In genomic region chr19:43495846-43496245, GRCm38 (mm10) we compare ENCODE assay signal across 8 mouse cellular contexts. TPM values are rescaled to one million over a fixed set of nuclear protein-coding genes. Genes with fewer than 3 reads are reported as not detected.
DNase-seq lines count a peak whose midpoint lies in the region; ATAC-seq and TF ChIP-seq lines count a peak whose summit lies in the region.

No protein-coding gene starts in this region.

- 0 out of 2 replicates have a peak, but pooled peaks cover 4% of the 10 kb centered on the region for H3K27me3 ChIP-seq in heart, postnatal 0 days (ENCODE audit: control insufficient read depth, insufficient read depth, low read length)
- no peaks in the 10 kb centered on the region for H3K27me3 ChIP-seq in lung, embryonic 14.5 days (ENCODE audit: insufficient read depth, low read length)

- peaks cover 25% of the 10 kb centered on the region for H3K36me3 ChIP-seq in heart, postnatal 0 days (replicated peaks; ENCODE audit: control insufficient read depth, insufficient read depth, low read length)
- H3K36me3 ChIP-seq in lung, embryonic 14.5 days (ENCODE audit: insufficient read depth), result peaks cover 8% of the 10 kb centered on the region; the same call in 1 of the 2 replicates

- DNase-seq in adrenal gland, adult (ENCODE audit: inconsistent age in 2 of 2, low spot score in 1 of 2), result peak; percentile 42 to 88
- no peak for DNase-seq in adrenal gland, postnatal 4 days (ENCODE audit: low spot score in 2 of 2)
- peak; percentile 92 for DNase-seq in NIH3T3 (ENCODE audit: low read depth)
- peak; percentile 71 for DNase-seq in embryo, embryonic 9.5 days (ENCODE audit: extremely low spot score)
- DNase-seq in heart, postnatal 0 days (ENCODE audit: low spot score), result peak; percentile 62
- peak; percentile 34 to 60 for DNase-seq in layer of hippocampus, adult 2 months (ENCODE audit: low spot score in 2 of 2)
- peak; percentile 90 for DNase-seq in lung, embryonic 14.5 days
- peak; percentile 44 for DNase-seq in retina, postnatal 7 days (ENCODE audit: low read depth, low spot score)

- no peaks in the 10 kb centered on the region for H3K4me1 ChIP-seq in heart, postnatal 0 days (ENCODE audit: control insufficient read depth, insufficient read depth)
- no peaks in the 10 kb centered on the region for H3K4me1 ChIP-seq in lung, embryonic 14.5 days (ENCODE audit: insufficient read depth)

- no peak for TF ChIP-seq EP300 in heart, postnatal 0 days (IDR thresholded peaks at IDR 0.05; ENCODE audit: low read depth)

- H3K4me2 ChIP-seq in heart, postnatal 0 days (ENCODE audit: low read depth, low read length), result no peak overlapping the region
- no peak overlapping the region for H3K4me2 ChIP-seq in lung, embryonic 14.5 days

- H3K27ac ChIP-seq in heart, postnatal 0 days (ENCODE audit: low read depth), result no peak overlapping the region
- H3K27ac ChIP-seq in layer of hippocampus, adult 2 months, result no peak overlapping the region
- no peak overlapping the region for H3K27ac ChIP-seq in lung, embryonic 14.5 days (ENCODE audit: low read depth)

- peak; percentile 86 for TF ChIP-seq CTCF in heart, postnatal 0 days (IDR thresholded peaks at IDR 0.05; ENCODE audit: low read depth)
- peak; percentile 96 for TF ChIP-seq CTCF in layer of hippocampus, adult 2 months (conservative IDR thresholded peaks at IDR 0.05)
- TF ChIP-seq CTCF in lung, embryonic 14.5 days (IDR thresholded peaks at IDR 0.05; ENCODE audit: low read depth), result peak; percentile 90

- H3K9ac ChIP-seq in heart, postnatal 0 days (replicated peaks; ENCODE audit: low read depth, low read length), result no peak overlapping the region
- no peak overlapping the region for H3K9ac ChIP-seq in lung, embryonic 14.5 days

- 14% methylated on average over 5 of the region's 5 CpGs for WGBS in heart, postnatal 0 days
- 14% methylated on average over 5 of the region's 5 CpGs for WGBS in lung, embryonic 14.5 days

- H3K4me3 ChIP-seq in heart, postnatal 0 days (ENCODE audit: low read depth, low read length), result no peak overlapping the region
- H3K4me3 ChIP-seq in layer of hippocampus, adult 2 months, result no peak overlapping the region
- H3K4me3 ChIP-seq in lung, embryonic 14.5 days (ENCODE audit: low read depth, low read length), result no peak overlapping the region

- ATAC-seq in heart, postnatal 0 days (ENCODE audit: insufficient read depth, low read depth), result peak; percentile 38; the same call in 1 of the 2 replicates
- peak; percentile 21; the same call in 1 of the 2 replicates for ATAC-seq in lung, embryonic 14.5 days (ENCODE audit: insufficient read depth)

- H3K9me3 ChIP-seq in heart, postnatal 0 days (replicated peaks; ENCODE audit: control insufficient read depth, low read length), result no peaks in the 10 kb centered on the region
- H3K9me3 ChIP-seq in lung, embryonic 14.5 days (ENCODE audit: low read depth, low read length), result no peaks in the 10 kb centered on the region

RNA-seq across cellular contexts. Expression of gene Got1, which starts 28.6 kb away (rescaled TPM):
- total RNA-seq in adrenal gland, postnatal 4 days (2021), result 10 to 100 TPM; 59.8 to 62.7 TPM
- total RNA-seq in heart, postnatal 0 days (2014; rRNA removed; ENCODE audit: low replicate concordance), result 344 and 375 TPM in 2 replicates
- polyA plus RNA-seq in heart, postnatal 0 days (2015; fragmentation: Nextera tagmentation; extraction: Ambion mirVana), result 394 and 404 TPM in 2 replicates
- 100 to 1,000 TPM; 324 to 355 TPM for total RNA-seq in layer of hippocampus, adult 2 months (2021)
- 19.5 and 23.3 TPM in 2 replicates for polyA plus RNA-seq in lung, embryonic 14.5 days (2014; fragmentation: Nextera tagmentation; extraction: Ambion mirVana)

RNA-seq across cellular contexts. Expression of gene Cnnm1, which starts 55.6 kb away (rescaled TPM):
- total RNA-seq in adrenal gland, postnatal 4 days (2021), result 1 to 10 TPM; 1.2 to 1.5 TPM
- total RNA-seq in heart, postnatal 0 days (2014; rRNA removed; ENCODE audit: low replicate concordance), result 0.12 TPM in 1 of 2 replicates, not detected in the other
- polyA plus RNA-seq in heart, postnatal 0 days (2015; fragmentation: Nextera tagmentation; extraction: Ambion mirVana), result 0.03 TPM in 1 of 2 replicates, not detected in the other
- total RNA-seq in layer of hippocampus, adult 2 months (2021), result 100 to 1,000 TPM; 113 to 115 TPM
- polyA plus RNA-seq in lung, embryonic 14.5 days (2014; fragmentation: Nextera tagmentation; extraction: Ambion mirVana), result 0.05 TPM in 1 of 2 replicates, not detected in the other

Comparison
In these comparisons a context has a peak if more than half of its experiments do, and no peak if none do; other contexts are left out.
1. DNase-seq: peak in adrenal gland, adult (2 of 2), NIH3T3 (single experiment), embryo, embryonic 9.5 days (single experiment), heart, postnatal 0 days (single experiment), layer of hippocampus, adult 2 months (2 of 2), lung, embryonic 14.5 days (single experiment) and retina, postnatal 7 days (single experiment); none in adrenal gland, postnatal 4 days (0 of 2).
2. RNA of gene Cnnm1, which starts 55.6 kb away (total RNA-seq): 113 to 115 TPM in layer of hippocampus, adult 2 months; 1.2 to 1.5 TPM in adrenal gland, postnatal 4 days and 0.12 TPM in heart, postnatal 0 days; every median in the first group is over 10 times any median in the second.
3. Peak in every context shown above with its lines, with median percentiles within 50 percentile points of each other: CTCF ChIP-seq.